In the genomic region with DNA sequence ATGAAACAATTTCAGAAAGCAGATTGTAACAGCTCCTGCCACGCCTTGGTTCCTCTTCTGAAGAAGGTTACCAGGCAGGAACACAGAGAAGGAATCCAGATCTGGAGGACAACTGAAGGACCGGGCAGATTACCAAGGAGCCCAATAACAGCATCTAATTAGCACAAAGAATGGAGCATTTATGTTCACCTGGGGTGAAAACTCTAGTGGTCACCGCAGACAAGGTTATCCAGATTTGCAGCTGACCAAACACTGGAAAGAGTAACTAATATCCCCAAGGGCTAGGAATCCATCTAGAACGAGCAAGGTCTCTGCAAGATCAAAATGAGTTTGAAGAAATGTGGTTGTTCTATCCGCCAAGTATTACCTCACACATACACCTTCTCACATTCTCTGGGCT, we compare ENCODE assay signal across 20 mouse cellular contexts. TPM values are rescaled to one million over a fixed set of nuclear protein-coding genes. Genes with fewer than 3 reads are reported as not detected.
"Had no signal": no experiment of that assay in that cellular context is flagged by ENCODE, and none has a peak within 500 bp of the region (broad histone marks: within the 10 kb centered on the region; RNA-seq: fewer than 3 reads in every experiment).

No protein-coding gene starts in this region.

- H3K4me2 ChIP-seq: limb, embryonic 12.5 days; limb, embryonic 15.5 days; liver, embryonic 11.5 days; lung, embryonic 14.5 days; midbrain, embryonic 11.5 days had no signal

- H3K9me3 ChIP-seq: limb, embryonic 12.5 days; limb, embryonic 15.5 days had no signal

- H3K27ac ChIP-seq: hindbrain, postnatal 0 days; kidney, postnatal 0 days; left cerebral cortex, adult 2 months; limb, embryonic 12.5 days; limb, embryonic 15.5 days; liver, embryonic 14.5 days had no signal

- H3K9ac ChIP-seq: limb, embryonic 12.5 days; limb, embryonic 15.5 days; liver, embryonic 14.5 days; liver, postnatal 0 days; lung, embryonic 14.5 days had no signal

- ATAC-seq: hindbrain, postnatal 0 days; inflammation-experienced regulatory T-cells, adult 6 months; intestine, embryonic 16.5 days; liver, postnatal 0 days had no signal

- DNase-seq: layer of hippocampus, postnatal 36 days; left cerebral cortex, postnatal 4 days; liver, postnatal 0 days; lung, embryonic 14.5 days; lung, postnatal 10 days; lung, postnatal 4 days; midbrain, embryonic 14.5 days; thymus, adult 18-20 months; thymus, postnatal 36 days had no signal

- H3K36me3 ChIP-seq: limb, embryonic 12.5 days; limb, embryonic 15.5 days had no signal

- H3K4me3 ChIP-seq: left cerebral cortex, adult 2 months; limb, embryonic 12.5 days; limb, embryonic 15.5 days had no signal

RNA-seq across cellular contexts. Expression of a gene that starts 5.2 kb away (rescaled TPM):
- total RNA-seq: megakaryocyte-erythroid progenitor cell, adult 5-6 weeks had no signal
